Mouse (Mus musculus) liver, embryonic 16.5 days (tissue): Measurements from ENCODE around the gene Fen1. TPM values are rescaled to one million over a fixed set of nuclear protein-coding genes. Genes with fewer than 3 reads are reported as not detected.

Experiments
- ATAC-seq: fragments of 200-750 bp; cut with Nextera tagmentation; 2 replicates; pipeline ENCODE4 v1.8.0; 2017; ENCODE audit warnings: low read depth, mild to moderate bottlenecking, moderate number of reproducible peaks, moderate library complexity
- H3K27ac ChIP-seq: fragments of 300-500 bp; sonication (generic); 2 replicates; pipeline ENCODE4 v1.5.1; 2014; ENCODE audit warnings: mild to moderate bottlenecking, low read length
- H3K27me3 ChIP-seq: fragments of 300-500 bp; sonication (generic); 2 replicates; pipeline ENCODE4 v1.6.1; 2014; ENCODE audit warnings: low read depth, low read length, mixed read lengths; ENCODE audit not compliant: control insufficient read depth, insufficient read depth
- H3K36me3 ChIP-seq: fragments of 300-500 bp; sonication (generic); 2 replicates; pipeline ENCODE4 v1.6.1; 2014; ENCODE audit warnings: mild to moderate bottlenecking; ENCODE audit not compliant: control insufficient read depth, insufficient read depth
- H3K4me1 ChIP-seq: fragments of 300-500 bp; sonication (generic); 2 replicates; pipeline ENCODE4 v1.6.1; 2014; ENCODE audit warnings: low read depth, low read length, mixed read lengths; ENCODE audit not compliant: control insufficient read depth
- H3K4me2 ChIP-seq: fragments of 300-500 bp; sonication (generic); 2 replicates; pipeline ENCODE4 v1.6.1; 2014; ENCODE audit warnings: low read depth, low read length, mixed read lengths
- H3K4me3 ChIP-seq: fragments of 300-500 bp; sonication (generic); 2 replicates; pipeline ENCODE4 v1.5.1; 2014; ENCODE audit warnings: low read depth, mild to moderate bottlenecking, low read length
- H3K9ac ChIP-seq: fragments of 300-500 bp; sonication (generic); 2 replicates; pipeline ENCODE4 v1.6.1; 2014; ENCODE audit warnings: low read depth, low read length
- H3K9me3 ChIP-seq: fragments of 300-500 bp; sonication (generic); replicated peaks from 2 replicates; pipeline ENCODE4 v1.6.1; 2016; ENCODE audit warnings: low read length; ENCODE audit not compliant: control insufficient read depth
- WGBS: fragments of 180-500 bp; shearing (Covaris S2); extraction: QIAGEN DNeasy Blood & Tissue Kit; methylation state at CpG from one replicate; pipeline ENCODE4 v1.1.7; 2014; ENCODE audit not compliant: insufficient replicate concordance; 5-methylcytosine and 5-hydroxymethylcytosine counted together
- polyA plus RNA-seq: library from polyadenylated mRNA; unstranded; fragments of >200 nt; fragmentation: Nextera tagmentation; extraction: Ambion mirVana; gene quantifications from 2 replicates; pipeline ENCODE4 v1.2.1, GENCODE M21; 2015

Fen1 gene
- polyA plus RNA-seq, 1 experiment from 2014 or later = 114 TPM

GRCm38 (mm10) chr19:10189940-10190339 is 14.0 kb downstream of the Fen1 start:
- Histone ChIP-seq H3K4me1 (peaks cover 12% of the 10 kb centered on the region), H3K9ac (no peak overlapping the region), H3K36me3 (peaks cover 58% of the 10 kb centered on the region), H3K4me2 (no peak overlapping the region), H3K4me3 (no peak overlapping the region), H3K27me3 (no peaks in the 10 kb centered on the region), H3K9me3 (no peaks in the 10 kb centered on the region), H3K27ac (no peak overlapping the region; the same call in 1 of the 2 replicates)
- ATAC-seq = no peak
- WGBS = 86% methylated on average over 8 of the region's 8 CpGs

DNA sequence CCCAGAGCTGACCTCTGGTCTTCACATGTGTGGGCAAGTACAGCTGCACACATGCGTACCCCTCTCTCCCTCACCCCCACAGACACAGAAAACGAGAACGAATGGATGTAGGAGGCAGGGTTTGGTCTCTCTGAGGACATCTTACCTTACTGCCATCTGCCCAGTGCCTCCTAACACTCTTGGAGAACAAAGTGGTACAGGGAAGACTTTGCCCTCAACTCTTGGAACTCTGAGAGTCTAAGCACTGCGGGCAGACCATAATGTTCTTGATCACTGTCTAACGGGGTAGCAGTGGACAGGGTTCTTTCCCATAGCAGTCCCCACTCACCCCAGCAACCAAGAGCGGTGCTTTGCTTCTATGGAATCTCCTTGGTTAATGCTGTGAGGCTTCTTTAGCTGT is 14.9 kb downstream of the Fen1 start:
- Histone ChIP-seq H3K4me3 (no peak overlapping the region), H3K27me3 (no peaks in the 10 kb centered on the region), H3K27ac (no peak overlapping the region), H3K36me3 (peaks cover 49% of the 10 kb centered on the region), H3K4me1 (peaks cover 18% of the 10 kb centered on the region), H3K9ac (no peak overlapping the region), H3K9me3 (no peaks in the 10 kb centered on the region), H3K4me2 (no peak overlapping the region)
- ATAC-seq = no peak
- 88% methylated on average over 6 of the region's 6 CpGs for WGBS

GRCm38 (mm10) chr19:10188281-10188811 is 15.6 kb downstream of the Fen1 start:
- H3K4me2 ChIP-seq = no peak overlapping the region
- H3K9me3 ChIP-seq = no peaks in the 10 kb centered on the region
- peaks cover 42% of the 10 kb centered on the region for H3K36me3 ChIP-seq
- no peak overlapping the region for H3K27ac ChIP-seq
- no peak for ATAC-seq
- no peak overlapping the region for H3K9ac ChIP-seq
- H3K4me3 ChIP-seq = no peak overlapping the region
- no peaks in the 10 kb centered on the region for H3K27me3 ChIP-seq
- 84% methylated on average over 10 of the region's 10 CpGs for WGBS
- peaks cover 21% of the 10 kb centered on the region for H3K4me1 ChIP-seq

- no peak overlapping the region for H3K27ac ChIP-seq
- peaks cover 38% of the 10 kb centered on the region for H3K36me3 ChIP-seq
- H3K4me3 ChIP-seq = no peak overlapping the region
- H3K4me2 ChIP-seq = no peak overlapping the region
- H3K9ac ChIP-seq = no peak overlapping the region
- no peak for ATAC-seq
- WGBS = 87% methylated on average over 8 of the region's 8 CpGs
- peaks cover 29% of the 10 kb centered on the region for H3K4me1 ChIP-seq
- H3K9me3 ChIP-seq = no peaks in the 10 kb centered on the region
- H3K27me3 ChIP-seq = no peaks in the 10 kb centered on the region
These were observed 17.4 kb downstream of the Fen1 start for GRCm38 (mm10) chr19:10186569-10186968.

DNA sequence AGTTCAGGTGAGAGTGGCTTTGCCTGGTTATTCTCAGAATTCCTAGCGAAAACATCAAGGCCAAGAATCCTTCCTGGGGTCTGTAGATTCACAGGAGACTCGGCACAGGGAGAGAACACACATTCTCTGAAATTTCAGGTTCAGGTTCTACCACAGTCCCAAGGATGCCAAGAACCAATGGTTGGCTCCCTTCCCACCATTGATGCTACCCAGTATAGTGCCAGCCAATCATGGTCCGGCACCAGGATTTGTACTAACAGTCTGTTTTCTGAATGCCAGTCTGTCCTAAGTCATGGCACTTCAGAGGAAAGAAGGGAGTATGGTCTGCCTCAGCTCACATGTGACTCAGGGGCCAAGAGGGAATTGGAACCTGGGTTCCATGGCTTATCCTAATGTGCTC is 18.1 kb downstream of the Fen1 start:
- no peaks in the 10 kb centered on the region for H3K27me3 ChIP-seq
- H3K4me1 ChIP-seq = peaks cover 26% of the 10 kb centered on the region
- H3K9ac ChIP-seq = no peak overlapping the region
- H3K27ac ChIP-seq = no peak overlapping the region
- no peak overlapping the region for H3K4me2 ChIP-seq
- 90% methylated on average over 3 of the region's 3 CpGs for WGBS
- H3K9me3 ChIP-seq = no peaks in the 10 kb centered on the region
- peaks cover 33% of the 10 kb centered on the region for H3K36me3 ChIP-seq
- no peak for ATAC-seq
- no peak overlapping the region for H3K4me3 ChIP-seq

GRCm38 (mm10) chr19:10184096-10184495 is 19.9 kb downstream of the Fen1 start:
- peak; percentile 14; the same call in 1 of the 2 replicates for ATAC-seq
- peak overlapping the region; percentile 82 for H3K9ac ChIP-seq
- H3K4me2 ChIP-seq = peak overlapping the region; percentile 91
- H3K27ac ChIP-seq = peak overlapping the region; percentile 91
- H3K9me3 ChIP-seq = no peaks in the 10 kb centered on the region
- H3K4me1 ChIP-seq = peaks cover 22% of the 10 kb centered on the region
- no peaks in the 10 kb centered on the region for H3K27me3 ChIP-seq
- peak overlapping the region; percentile 96 for H3K4me3 ChIP-seq
- 42% methylated on average over 12 of the region's 12 CpGs for WGBS
- peaks cover 21% of the 10 kb centered on the region for H3K36me3 ChIP-seq

DNA sequence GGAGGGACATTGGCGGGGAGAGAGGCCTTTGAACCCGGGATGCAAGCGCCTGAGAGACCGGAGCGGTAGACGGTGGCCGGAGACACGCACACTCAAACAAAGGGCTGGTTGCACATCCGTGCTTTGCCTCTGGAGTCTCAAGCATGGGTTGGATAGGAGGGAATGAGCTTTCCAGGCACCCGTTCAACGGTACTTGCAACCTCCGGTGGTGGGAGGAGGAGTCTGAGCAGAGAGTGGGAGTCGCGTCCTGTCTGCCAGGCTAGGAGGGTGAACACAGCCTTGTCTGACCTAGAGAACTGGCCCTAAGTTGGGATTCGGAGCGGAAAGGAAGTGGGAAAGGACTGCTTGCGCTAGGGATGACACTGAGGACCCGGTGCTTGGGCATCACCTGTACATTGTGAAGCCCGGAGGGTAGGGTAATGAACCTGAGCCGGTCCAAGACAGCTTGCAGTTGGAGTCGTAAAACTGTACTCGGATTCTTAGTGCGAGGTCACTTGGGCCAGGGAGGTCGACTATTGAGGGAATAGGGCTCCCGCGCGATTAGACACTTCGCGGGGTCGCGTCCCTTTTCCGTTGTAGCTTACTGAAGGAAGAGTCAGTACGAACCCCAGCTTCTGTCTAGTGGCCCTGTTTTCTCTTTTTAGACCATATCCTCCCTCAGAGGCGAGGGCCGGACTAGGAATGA is 20.5 kb downstream of the Fen1 start:
- H3K27me3 ChIP-seq = no peaks in the 10 kb centered on the region
- peak overlapping the region; percentile 96 for H3K4me3 ChIP-seq
- WGBS = 2% methylated on average over 35 of the region's 35 CpGs
- H3K36me3 ChIP-seq = peaks cover 16% of the 10 kb centered on the region
- peaks cover 22% of the 10 kb centered on the region for H3K4me1 ChIP-seq
- H3K4me2 ChIP-seq = peak overlapping the region; percentile 91
- peak overlapping the region; percentile 82 for H3K9ac ChIP-seq
- peak overlapping the region; percentile 91 for H3K27ac ChIP-seq
- H3K9me3 ChIP-seq = no peaks in the 10 kb centered on the region; the same call in 1 of the 2 replicates
- peak; percentile 60 for ATAC-seq

- Histone ChIP-seq H3K9ac (peak within 1 kb of the TSS; percentile 82), H3K27ac (peak within 1 kb of the TSS; percentile 91), H3K9me3 (no peaks in the 10 kb centered on the region; the same call in 1 of the 2 replicates), H3K4me1 (peaks cover 22% of the 10 kb centered on the region), H3K27me3 (no peaks in the 10 kb centered on the region), H3K4me3 (peak within 1 kb of the TSS; percentile 96), H3K4me2 (peak within 1 kb of the TSS; percentile 91), H3K36me3 (peaks cover 13% of the 10 kb centered on the region)
- 0% methylated on average over 69 of the region's 70 CpGs for WGBS
- peak; percentile 93 for ATAC-seq
These were observed 21.2 kb downstream of the Fen1 start, which contains the start of gene Fads1 for GRCm38 (mm10) chr19:10182670-10183298. Fads1 (plus strand) TSS chr19:10182888.

GRCm38 (mm10) chr19:10182142-10182541 is 21.8 kb downstream of the Fen1 start:
- Histone ChIP-seq H3K4me2 (peak overlapping the region; percentile 91), H3K36me3 (peaks cover 10% of the 10 kb centered on the region), H3K9me3 (no peaks in the 10 kb centered on the region; the same call in 1 of the 2 replicates), H3K27me3 (no peaks in the 10 kb centered on the region), H3K4me3 (peak overlapping the region; percentile 96), H3K4me1 (peaks cover 22% of the 10 kb centered on the region), H3K27ac (peak overlapping the region; percentile 91), H3K9ac (peak overlapping the region; percentile 82)
- WGBS = 19% methylated on average over 7 of the region's 7 CpGs
- no peak; the same call in 1 of the 2 replicates for ATAC-seq
